Mouse (Mus musculus) retina, postnatal 7 days (tissue): ENCODE data around the gene Hrct1.

ENCODE experiments used
- DNase-seq: peaks from one replicate; pipeline ENCODE4 v3.0.0-alpha.2; 2012; ENCODE audit warnings: low read depth, low spot score

Gene Hrct1

DNA sequence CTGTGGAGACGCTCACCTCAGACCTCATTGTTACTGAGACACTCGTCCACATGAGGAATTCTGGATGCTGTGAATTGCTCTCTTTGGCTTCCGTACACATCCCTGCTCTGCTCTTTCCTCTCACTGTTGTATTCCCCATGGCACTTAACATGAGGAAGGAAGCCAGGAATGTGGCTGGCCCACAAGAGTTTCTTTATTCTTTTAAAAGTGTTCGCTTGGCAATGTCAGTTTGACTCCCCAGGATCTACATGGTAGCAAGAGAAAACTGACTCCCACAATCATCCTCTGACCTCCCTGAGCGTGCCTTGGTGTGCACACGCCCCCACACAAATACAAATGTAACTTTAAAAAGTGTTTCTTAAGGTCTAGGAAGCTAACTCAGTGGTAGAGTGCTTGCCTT, 44.6 kb downstream of the Hrct1 start:
- no peak for DNase-seq

GRCm38 (mm10) chr4:43772304-43772703, 45.3 kb downstream of the Hrct1 start:
- DNase-seq, result no peak
